Mouse (Mus musculus) heart, embryonic 16.5 days (tissue): Measurements from ENCODE around the gene Htr3b. TPM values are rescaled to one million over a fixed set of nuclear protein-coding genes. Genes with fewer than 3 reads are reported as not detected.

Source experiments
- ATAC-seq: fragments of 200-750 bp; cut with Nextera tagmentation; replicated peaks from 2 replicates; pipeline ENCODE4 v1.8.0; 2017; ENCODE audit warnings: moderate number of reproducible peaks; ENCODE audit not compliant: insufficient read depth, low FRiP score; ENCODE audit errors: extremely low read depth
- H3K27ac ChIP-seq: fragments of 300-500 bp; sonication (generic); 2 replicates; pipeline ENCODE4 v1.5.1; 2014; ENCODE audit warnings: mild to moderate bottlenecking, low read length, control low read depth, moderate library complexity
- H3K27me3 ChIP-seq: fragments of 300-500 bp; sonication (generic); 2 replicates; pipeline ENCODE4 v1.6.1; 2014; ENCODE audit warnings: low read length, mixed read lengths; ENCODE audit not compliant: control insufficient read depth, insufficient read depth
- H3K36me3 ChIP-seq: fragments of 300-500 bp; sonication (generic); 2 replicates; pipeline ENCODE4 v1.6.1; 2014; ENCODE audit not compliant: control insufficient read depth, insufficient read depth
- H3K4me1 ChIP-seq: fragments of 300-500 bp; sonication (generic); 2 replicates; pipeline ENCODE4 v1.6.1; 2014; ENCODE audit warnings: low read length, mixed read lengths; ENCODE audit not compliant: control insufficient read depth, insufficient read depth
- H3K4me2 ChIP-seq: fragments of 300-500 bp; sonication (generic); 2 replicates; pipeline ENCODE4 v1.6.1; 2014; ENCODE audit warnings: low read depth, mild to moderate bottlenecking, control low read depth, low read length
- H3K4me3 ChIP-seq: fragments of 300-500 bp; sonication (generic); 2 replicates; pipeline ENCODE4 v1.5.1; 2014; ENCODE audit warnings: mild to moderate bottlenecking, control low read depth, low read length
- H3K9ac ChIP-seq: fragments of 300-500 bp; sonication (generic); 2 replicates; pipeline ENCODE4 v1.6.1; 2014; ENCODE audit warnings: low read length, control low read depth
- H3K9me3 ChIP-seq: fragments of 300-500 bp; sonication (generic); replicated peaks from 2 replicates; pipeline ENCODE4 v1.6.1; 2016; ENCODE audit warnings: low read length; ENCODE audit not compliant: control insufficient read depth
- WGBS: fragments of 180-500 bp; shearing (Covaris S2); extraction: QIAGEN DNeasy Blood & Tissue Kit; methylation state at CpG from one replicate; pipeline ENCODE4 v1.1.7; 2014; 5-methylcytosine and 5-hydroxymethylcytosine counted together
- polyA plus RNA-seq: library from polyadenylated mRNA; unstranded; fragments of >200 nt; fragmentation: Nextera tagmentation; extraction: Ambion mirVana; gene quantifications from 2 replicates; pipeline ENCODE4 v1.2.1, GENCODE M21; 2015

Gene Htr3b
- 0.07 and 0.08 TPM in 2 replicates for polyA plus RNA-seq

DNA sequence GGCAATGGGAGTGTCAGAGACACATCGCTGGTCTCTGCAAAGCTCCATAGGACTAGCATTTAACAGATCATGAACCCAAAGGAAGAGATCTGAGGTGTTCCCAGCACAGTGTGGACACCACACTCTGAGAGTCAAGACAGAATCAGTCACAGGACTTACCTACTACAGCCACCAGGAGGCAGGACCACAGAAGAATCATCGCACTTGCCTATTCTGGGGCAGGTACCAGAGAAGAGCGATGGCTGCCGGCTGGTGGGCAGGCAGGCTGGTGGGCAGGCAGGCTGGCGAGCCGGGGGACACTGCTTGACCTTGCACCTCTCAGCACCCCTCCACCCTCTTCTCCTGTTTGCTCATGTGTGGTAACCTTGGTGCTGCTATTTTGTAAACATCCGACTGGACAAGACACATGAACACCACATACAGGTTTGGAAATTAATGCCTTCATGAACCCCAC is at the start of gene Htr3b:
Gene Htr3b, minus strand, starts transcription at position 404 of the 454 bp plus-strand sequence.
- H3K9me3 ChIP-seq, result no peaks in the 10 kb centered on the region; the same call in 1 of the 2 replicates
- peaks cover 15% of the 10 kb centered on the region for H3K27me3 ChIP-seq
- no peak within 1 kb of the TSS for H3K27ac ChIP-seq
- no peak for ATAC-seq
- WGBS, result 63% methylated on average over 7 of the region's 7 CpGs
- H3K4me3 ChIP-seq, result no peak within 1 kb of the TSS
- no peak within 1 kb of the TSS for H3K9ac ChIP-seq
- H3K4me1 ChIP-seq, result peaks cover 5% of the 10 kb centered on the region
- no peaks in the 10 kb centered on the region for H3K36me3 ChIP-seq
- H3K4me2 ChIP-seq, result no peak within 1 kb of the TSS

DNA sequence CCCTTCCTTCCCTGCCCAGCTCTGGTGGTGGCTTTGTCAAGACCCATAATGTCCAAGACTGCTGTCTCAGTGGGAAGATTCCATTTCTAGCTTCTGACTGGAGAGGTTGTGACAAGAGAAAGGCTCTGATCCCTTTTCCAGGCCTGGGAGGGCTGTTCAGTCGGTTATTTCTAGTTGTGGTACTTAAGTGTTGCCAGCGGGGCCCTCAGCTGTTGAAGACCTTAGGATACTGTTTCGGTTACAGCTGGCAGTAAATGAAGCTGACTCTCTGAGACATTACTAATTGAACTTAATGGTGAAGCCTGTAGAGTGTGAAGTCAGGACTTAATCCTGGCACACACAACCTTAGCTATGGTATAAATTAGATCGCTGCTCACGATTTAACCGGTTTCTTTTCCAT is 34.5 kb upstream of the Htr3b start:
- H3K4me2 ChIP-seq, result no peak overlapping the region
- H3K9ac ChIP-seq, result 0 out of 2 replicates have a peak overlapping the region, but pooled peaks have one; percentile 17
- peaks cover 28% of the 10 kb centered on the region for H3K36me3 ChIP-seq

DNA sequence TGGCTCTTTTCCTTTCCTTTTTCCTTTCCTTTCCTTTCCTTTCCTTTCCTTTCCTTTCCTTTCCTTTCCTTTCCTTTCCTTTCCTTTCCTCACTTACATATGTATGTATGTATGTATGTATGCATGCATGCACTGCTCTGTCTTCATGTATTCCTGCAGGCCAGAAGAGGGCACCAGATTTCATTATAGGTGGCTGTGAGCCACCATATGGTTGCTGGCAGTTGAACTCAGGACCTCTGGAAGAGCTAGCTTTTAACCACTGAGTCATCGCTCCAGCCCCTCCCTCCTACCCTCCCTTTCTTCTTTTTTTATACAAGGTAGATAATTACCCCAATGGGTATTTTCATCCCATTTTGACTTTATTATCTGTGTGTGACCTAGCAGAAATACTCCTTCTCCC is 30.9 kb upstream of the Htr3b start:
- no peaks in the 10 kb centered on the region for H3K9me3 ChIP-seq
- H3K36me3 ChIP-seq, result peaks cover 9% of the 10 kb centered on the region
- no peak overlapping the region for H3K4me2 ChIP-seq
- H3K27me3 ChIP-seq, result no peaks in the 10 kb centered on the region
- no peak for ATAC-seq
- peaks cover 29% of the 10 kb centered on the region for H3K4me1 ChIP-seq
- H3K4me3 ChIP-seq, result no peak overlapping the region
- no peak overlapping the region for H3K27ac ChIP-seq
- H3K9ac ChIP-seq, result no peak overlapping the region
- 92% methylated on average over 1 of the region's 1 CpGs for WGBS

More for the DNA sequence above, 34.5 kb upstream of the Htr3b start:
- H3K4me1 ChIP-seq, result peaks cover 19% of the 10 kb centered on the region
- WGBS, result 75% methylated on average over 6 of the region's 6 CpGs
- peak overlapping the region; percentile 75 for H3K27ac ChIP-seq
- no peak overlapping the region for H3K4me3 ChIP-seq
- no peak for ATAC-seq
- H3K27me3 ChIP-seq, result no peaks in the 10 kb centered on the region
- no peaks in the 10 kb centered on the region for H3K9me3 ChIP-seq

DNA sequence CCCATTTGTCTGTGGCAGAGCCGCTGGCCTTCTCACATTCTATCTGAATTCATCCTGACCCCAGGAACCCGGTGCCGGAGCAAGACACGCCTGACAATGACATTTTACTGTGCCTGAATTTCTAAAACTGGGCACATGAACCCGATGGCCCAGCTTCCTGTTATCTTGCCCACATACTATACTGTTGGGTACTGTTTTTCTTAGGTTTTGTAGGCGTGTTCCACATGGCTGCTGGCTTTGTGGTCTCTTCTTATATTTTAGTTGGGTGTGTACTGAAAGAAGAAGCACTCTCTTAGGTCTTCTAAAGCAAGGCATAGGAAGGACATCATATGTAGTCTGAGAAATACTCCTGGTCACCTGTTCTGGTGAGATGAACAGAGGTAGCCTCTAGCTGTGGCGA is 30.0 kb upstream of the Htr3b start:
- WGBS, result 85% methylated on average over 7 of the region's 7 CpGs
- H3K36me3 ChIP-seq, result peaks cover 5% of the 10 kb centered on the region

DNA sequence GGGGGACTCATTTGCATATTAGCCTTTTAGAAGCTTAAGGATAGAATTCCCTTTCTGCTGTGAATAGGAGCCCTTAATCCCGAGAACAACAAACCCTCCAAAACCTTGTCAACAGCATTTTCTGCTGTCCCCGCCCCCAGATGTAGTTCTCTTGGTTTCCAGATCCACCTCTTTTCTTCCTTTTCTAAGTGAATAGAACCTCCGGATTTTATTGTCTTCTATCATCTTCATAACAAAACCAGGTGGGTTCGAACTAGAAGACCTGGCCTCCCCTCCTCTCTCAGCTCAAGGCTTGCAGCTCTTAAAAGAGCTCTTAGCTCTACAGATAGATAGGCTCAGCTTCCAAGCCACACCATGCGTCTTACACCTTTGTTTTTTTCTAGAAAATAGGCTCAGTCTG is 26.9 kb upstream of the Htr3b start:
- Histone ChIP-seq H3K36me3 (0 out of 2 replicates have a peak, but pooled peaks cover 2% of the 10 kb centered on the region), H3K4me3 (no peak overlapping the region), H3K9me3 (no peaks in the 10 kb centered on the region), H3K27me3 (no peaks in the 10 kb centered on the region), H3K27ac (no peak overlapping the region), H3K9ac (no peak overlapping the region), H3K4me2 (no peak overlapping the region), H3K4me1 (peaks cover 20% of the 10 kb centered on the region)
- ATAC-seq, result no peak
- 75% methylated on average over 5 of the region's 5 CpGs for WGBS

More for the DNA sequence above, 30.0 kb upstream of the Htr3b start:
- Histone ChIP-seq H3K4me1 (peaks cover 23% of the 10 kb centered on the region), H3K27me3 (no peaks in the 10 kb centered on the region), H3K4me3 (no peak overlapping the region), H3K9ac (no peak overlapping the region), H3K9me3 (no peaks in the 10 kb centered on the region), H3K27ac (no peak overlapping the region), H3K4me2 (no peak overlapping the region)
- ATAC-seq, result no peak

DNA sequence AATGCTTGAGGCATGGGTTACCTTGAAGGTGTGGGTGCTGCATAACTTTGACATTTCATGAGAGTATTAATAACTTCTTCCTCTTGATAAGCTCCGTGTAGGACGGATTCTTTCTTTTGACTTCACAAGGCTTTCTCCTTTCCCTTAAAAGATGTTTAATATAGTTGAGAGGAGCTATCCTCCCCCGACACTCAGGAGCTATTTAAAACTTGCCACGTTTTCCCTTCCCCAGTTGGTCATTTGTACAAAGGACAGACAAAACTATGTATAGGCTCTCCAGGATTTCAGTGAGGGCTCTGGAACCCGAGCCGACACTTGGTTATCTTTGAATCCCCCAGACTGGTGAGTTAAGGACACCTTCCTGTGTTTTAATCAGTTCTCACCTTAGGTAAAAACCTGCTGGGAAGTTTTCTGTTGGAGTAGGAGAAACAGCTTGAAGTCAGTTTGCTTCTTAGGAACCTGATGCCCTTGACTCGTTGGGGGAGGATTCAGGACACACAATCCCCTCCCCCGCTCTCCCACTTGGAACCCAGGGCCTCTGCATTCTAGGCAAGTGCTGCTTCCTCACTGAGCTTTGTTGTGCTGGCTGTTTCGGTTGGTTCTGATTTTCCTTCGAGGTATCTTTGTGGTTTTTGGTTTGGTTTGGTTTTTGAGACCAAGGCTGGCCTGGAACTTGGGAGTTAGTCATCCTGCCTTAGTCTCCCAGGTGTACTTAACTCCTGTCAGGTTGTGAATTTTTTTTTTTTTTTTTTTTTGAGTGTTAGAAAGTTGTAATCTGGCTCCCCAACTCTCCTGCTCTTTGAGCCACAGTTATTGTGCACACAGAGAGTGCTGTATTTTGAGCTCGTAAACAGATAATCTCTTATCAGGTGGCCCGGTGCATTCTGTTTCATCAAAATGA is 22.7 kb upstream of the Htr3b start:
- Histone ChIP-seq H3K4me2 (peak overlapping the region; percentile 72), H3K4me1 (peaks cover 9% of the 10 kb centered on the region), H3K9me3 (no peaks in the 10 kb centered on the region), H3K36me3 (no peaks in the 10 kb centered on the region), H3K27me3 (no peaks in the 10 kb centered on the region), H3K9ac (peak overlapping the region; percentile 84), H3K27ac (peak overlapping the region; percentile 99), H3K4me3 (peak overlapping the region; percentile 66)
- WGBS, result 17% methylated on average over 12 of the region's 12 CpGs
- no peak for ATAC-seq

DNA sequence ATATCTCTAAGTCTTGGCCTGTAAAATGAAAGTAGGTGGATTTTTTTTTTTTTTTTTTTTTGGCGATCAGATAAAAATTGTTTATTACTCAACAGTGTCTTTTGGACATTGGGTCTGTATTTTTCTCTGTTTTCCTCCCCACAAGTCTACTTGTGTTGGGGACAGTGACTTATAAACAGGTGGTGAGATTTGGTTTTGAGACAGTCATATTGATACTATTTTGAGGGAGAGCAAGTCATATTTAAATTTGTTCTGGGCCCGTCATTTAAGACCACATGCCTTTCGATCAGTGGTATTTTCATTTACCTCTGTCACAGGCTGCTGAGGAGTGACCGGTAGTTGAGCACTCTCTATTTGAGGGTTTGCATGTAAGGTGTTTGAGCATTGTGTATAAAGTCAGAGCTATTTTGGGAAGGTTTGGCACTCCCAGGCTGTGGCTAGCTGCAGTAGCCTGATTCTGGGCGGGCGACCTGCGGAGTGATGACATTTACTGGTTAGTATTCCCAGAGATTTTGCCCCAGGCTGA is 21.9 kb upstream of the Htr3b start:
- Histone ChIP-seq H3K4me2 (peak overlapping the region; percentile 72), H3K4me1 (peaks cover 9% of the 10 kb centered on the region), H3K36me3 (no peaks in the 10 kb centered on the region), H3K27me3 (no peaks in the 10 kb centered on the region), H3K9ac (peak overlapping the region; percentile 84), H3K4me3 (peak overlapping the region; percentile 66), H3K27ac (peak overlapping the region; percentile 99), H3K9me3 (no peaks in the 10 kb centered on the region)
- ATAC-seq, result peak; percentile 47
- WGBS, result 14% methylated on average over 7 of the region's 7 CpGs

DNA sequence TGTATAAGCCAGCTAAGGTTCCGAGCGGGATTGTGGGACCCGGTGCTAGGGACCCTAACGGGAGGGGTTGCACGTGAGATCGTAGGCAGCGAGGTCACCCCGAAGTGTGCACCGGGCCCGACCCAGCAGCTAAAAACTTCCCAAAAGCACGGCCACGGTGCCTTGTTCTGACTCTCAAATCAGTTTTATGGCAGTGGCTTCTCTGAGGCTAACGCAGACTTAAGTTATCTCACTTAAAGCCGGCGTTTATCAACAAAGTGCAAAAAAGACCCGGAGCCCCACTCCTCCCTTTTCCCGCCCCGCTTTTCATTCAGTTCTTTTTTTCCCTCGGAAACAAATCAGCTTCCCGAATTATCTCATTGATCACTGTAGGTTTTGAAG is 20.9 kb upstream of the Htr3b start:
- no peaks in the 10 kb centered on the region for H3K36me3 ChIP-seq
- peak overlapping the region; percentile 84 for H3K9ac ChIP-seq
- no peaks in the 10 kb centered on the region for H3K27me3 ChIP-seq
- 0% methylated on average over 20 of the region's 20 CpGs for WGBS
- H3K9me3 ChIP-seq, result no peaks in the 10 kb centered on the region
- peak overlapping the region; percentile 99 for H3K27ac ChIP-seq
- no peak for ATAC-seq
- H3K4me1 ChIP-seq, result peaks cover 12% of the 10 kb centered on the region
- H3K4me2 ChIP-seq, result peak overlapping the region; percentile 72
- peak overlapping the region; percentile 66 for H3K4me3 ChIP-seq
